Mouse (Mus musculus): ENCODE measurements around the gene Lgals1. TPM values are rescaled to one million over a fixed set of nuclear protein-coding genes. Genes with fewer than 3 reads are reported as not detected.

Lgals1 gene
- polyA plus RNA-seq, 1 experiment: 42.9 TPM

DNA sequence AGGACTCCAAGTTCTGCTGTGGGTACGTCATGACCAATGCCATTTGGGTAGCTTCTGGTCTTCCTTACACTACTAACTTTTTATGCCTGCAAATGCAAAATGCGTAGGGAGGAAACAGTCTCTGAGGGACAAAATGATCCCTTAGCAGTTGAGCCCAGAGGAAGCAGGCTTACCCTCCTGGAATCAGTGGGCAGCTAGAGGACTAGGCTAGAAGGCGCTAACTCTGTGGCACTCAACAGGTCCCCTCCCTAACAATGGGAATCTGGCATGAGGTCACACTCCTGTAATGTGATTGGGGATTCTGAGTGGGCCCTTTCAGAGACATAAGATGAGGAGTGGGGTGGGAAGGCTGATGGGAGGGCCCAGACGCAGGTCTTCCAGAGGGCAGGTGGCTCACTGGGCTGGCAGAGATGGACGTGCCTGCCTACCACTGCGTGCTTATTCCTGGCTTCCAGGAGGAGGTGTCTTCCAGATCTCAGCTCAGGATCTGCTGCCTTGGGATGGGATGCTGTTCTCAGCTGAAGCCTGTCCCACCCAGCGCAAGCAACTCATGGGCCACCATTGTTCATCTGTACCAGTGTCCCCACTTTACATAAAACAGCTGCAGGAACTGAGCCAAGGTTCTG, 4.4 kb downstream of the Lgals1 start:
- Histone ChIP-seq H3K4me1 (ENCODE audit: control insufficient read depth, insufficient read depth, low read length) (peaks cover 5% of the 10 kb centered on the region), H3K4me3 (ENCODE audit: insufficient read depth, low read length) (no peak overlapping the region), H3K27ac (ENCODE audit: insufficient read depth, low read length) (no peak overlapping the region)
- no peak for TF ChIP-seq CTCF (IDR thresholded peaks at IDR 0.05; ENCODE audit: extremely low read depth, insufficient read depth, low read length)
- TF ChIP-seq POLR2A (IDR thresholded peaks at IDR 0.05; ENCODE audit: extremely low read depth, insufficient read depth, low read length): no peak

DNA sequence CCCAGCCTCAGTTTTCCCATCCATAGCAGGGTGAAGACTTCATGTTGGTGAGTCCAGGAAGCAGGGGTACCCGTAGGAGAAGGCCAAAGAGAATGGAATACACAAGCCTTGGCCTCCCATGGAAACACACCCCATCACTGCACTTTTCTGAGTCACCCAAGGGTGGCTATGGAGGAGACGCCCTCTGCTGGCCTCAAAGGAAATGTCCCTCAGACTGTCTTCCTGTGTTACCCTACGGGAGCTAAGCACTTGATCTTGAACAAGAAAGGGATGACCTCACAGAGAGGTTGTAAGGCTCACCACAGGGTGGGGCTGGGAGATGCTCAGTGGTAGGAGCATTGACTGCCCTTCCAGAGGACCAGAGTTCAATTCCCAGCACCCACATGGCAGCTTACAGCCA, 5.1 kb downstream of the Lgals1 start:
- Histone ChIP-seq H3K4me1 (ENCODE audit: control insufficient read depth, insufficient read depth, low read length) (peaks cover 6% of the 10 kb centered on the region), H3K27ac (ENCODE audit: insufficient read depth, low read length) (no peak overlapping the region), H3K4me3 (ENCODE audit: insufficient read depth, low read length) (no peak overlapping the region)
- TF ChIP-seq POLR2A (IDR thresholded peaks at IDR 0.05; ENCODE audit: extremely low read depth, insufficient read depth, low read length) (no peak), CTCF (IDR thresholded peaks at IDR 0.05; ENCODE audit: extremely low read depth, insufficient read depth, low read length) (peak; percentile 58)

DNA sequence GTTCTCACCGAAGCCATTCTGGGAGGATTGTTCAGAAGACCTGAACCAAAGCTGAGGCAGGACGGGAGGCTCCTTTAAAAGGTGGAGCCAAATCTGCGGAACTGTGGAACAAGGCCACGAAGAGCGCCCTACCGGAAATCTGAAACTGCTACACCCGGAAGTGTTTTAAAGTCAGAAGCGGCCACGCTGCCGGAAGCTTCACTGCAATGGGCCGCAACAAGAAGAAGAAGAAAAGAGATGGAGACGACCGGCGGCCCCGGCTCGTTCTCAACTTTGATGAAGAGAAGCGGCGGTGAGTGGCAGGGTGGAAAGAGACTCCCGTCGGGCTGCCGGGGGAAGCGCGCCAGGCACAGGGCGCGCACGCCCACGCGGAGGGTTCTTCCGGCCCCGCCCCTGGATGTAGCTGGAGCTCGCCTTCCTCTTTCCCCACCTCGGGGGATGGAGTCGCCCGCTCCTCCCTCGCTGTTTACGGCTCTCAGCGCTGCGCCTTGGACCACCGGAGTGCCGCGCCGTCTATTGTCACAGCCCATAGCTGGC, 8.3 kb downstream of the Lgals1 start, which contains the start of gene Nol12:
Gene Nol12 (plus strand): TSS at position 150 of the 537 bp plus-strand sequence.
- Histone ChIP-seq H3K4me3 (ENCODE audit: insufficient read depth, low read length) (peak within 1 kb of the TSS; percentile 76), H3K4me1 (ENCODE audit: control insufficient read depth, insufficient read depth, low read length) (peaks cover 1% of the 10 kb centered on the region; the same call in 1 of the 2 replicates), H3K27ac (ENCODE audit: insufficient read depth, low read length) (peak within 1 kb of the TSS; percentile 26; the same call in 1 of the 2 replicates)
- peak; percentile 61; the same call in 1 of the 2 replicates for TF ChIP-seq POLR2A (IDR thresholded peaks at IDR 0.05; ENCODE audit: extremely low read depth, insufficient read depth, low read length)
- TF ChIP-seq CTCF (IDR thresholded peaks at IDR 0.05; ENCODE audit: extremely low read depth, insufficient read depth, low read length): no peak

DNA sequence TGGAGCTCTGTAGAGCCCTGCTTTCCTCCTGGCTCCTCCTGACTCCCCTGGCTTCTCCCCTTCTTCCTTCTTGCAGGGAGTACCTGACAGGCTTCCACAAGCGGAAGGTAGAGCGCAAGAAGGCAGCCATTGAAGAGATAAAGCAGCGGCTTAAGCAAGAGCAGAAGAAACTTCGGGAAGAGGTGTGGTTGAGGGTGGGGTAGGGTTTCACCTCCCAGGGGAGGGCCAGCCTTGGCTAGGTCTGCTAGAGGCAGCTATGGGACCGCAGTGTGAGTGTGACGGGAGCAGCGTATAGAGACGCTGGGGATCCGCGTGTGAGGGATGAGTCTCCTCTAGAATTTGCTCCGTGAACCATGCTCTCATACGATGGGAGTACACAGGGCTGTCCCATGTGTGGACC, 9.9 kb downstream of the Lgals1 start:
- peak overlapping the region; percentile 76; the same call in 1 of the 2 replicates for H3K4me3 ChIP-seq (ENCODE audit: insufficient read depth, low read length)
- no peak overlapping the region for H3K27ac ChIP-seq (ENCODE audit: insufficient read depth, low read length)
- TF ChIP-seq POLR2A (IDR thresholded peaks at IDR 0.05; ENCODE audit: extremely low read depth, insufficient read depth, low read length): no peak
- no peak for TF ChIP-seq CTCF (IDR thresholded peaks at IDR 0.05; ENCODE audit: extremely low read depth, insufficient read depth, low read length)
- peaks cover 1% of the 10 kb centered on the region; the same call in 1 of the 2 replicates for H3K4me1 ChIP-seq (ENCODE audit: control insufficient read depth, insufficient read depth, low read length)

DNA sequence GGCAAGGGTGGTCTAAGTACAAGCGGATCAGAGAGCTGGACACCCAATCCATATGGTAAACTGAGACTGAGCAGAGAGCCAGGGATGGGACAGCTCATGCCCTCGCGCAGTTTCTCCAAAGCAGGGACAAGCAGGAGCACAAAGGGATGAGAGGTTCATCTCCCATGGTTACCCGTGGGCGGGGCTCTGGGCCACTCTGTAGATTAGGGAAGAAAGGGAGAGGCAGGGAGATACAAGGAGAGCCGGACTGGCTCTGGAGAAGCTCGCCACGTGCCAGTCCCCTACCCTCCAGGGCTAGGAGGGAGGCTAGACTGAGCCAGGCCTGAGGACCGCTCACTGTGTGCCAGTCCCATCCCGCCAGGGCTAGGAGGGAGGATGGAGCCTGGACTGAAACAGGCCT, 10.8 kb downstream of the Lgals1 start:
- TF ChIP-seq POLR2A (IDR thresholded peaks at IDR 0.05; ENCODE audit: extremely low read depth, insufficient read depth, low read length) (no peak), CTCF (IDR thresholded peaks at IDR 0.05; ENCODE audit: extremely low read depth, insufficient read depth, low read length) (no peak)
- Histone ChIP-seq H3K4me1 (ENCODE audit: control insufficient read depth, insufficient read depth, low read length) (peaks cover 1% of the 10 kb centered on the region; the same call in 1 of the 2 replicates), H3K4me3 (ENCODE audit: insufficient read depth, low read length) (no peak overlapping the region), H3K27ac (ENCODE audit: insufficient read depth, low read length) (no peak overlapping the region)

DNA sequence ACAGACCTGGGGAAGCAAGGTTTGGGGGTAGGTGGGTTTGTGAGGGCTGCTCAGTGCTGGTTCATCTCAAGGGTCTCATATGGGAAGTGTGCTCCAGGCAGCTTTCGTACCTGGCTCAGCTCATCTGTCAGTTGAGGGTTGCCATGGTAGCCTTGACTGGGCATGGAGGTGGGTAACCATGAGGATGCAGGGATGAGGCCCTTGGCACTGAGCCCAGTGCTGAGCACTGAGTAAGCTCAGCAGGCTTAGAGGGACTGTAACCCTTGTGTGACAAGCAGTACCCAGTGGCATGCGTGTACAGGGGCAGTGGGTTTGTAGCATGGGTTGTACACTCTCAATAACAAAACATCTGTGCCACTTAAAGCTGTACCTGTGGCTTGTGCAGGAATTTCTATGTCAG, 11.4 kb downstream of the Lgals1 start:
- Histone ChIP-seq H3K4me1 (ENCODE audit: control insufficient read depth, insufficient read depth, low read length) (peaks cover 1% of the 10 kb centered on the region; the same call in 1 of the 2 replicates), H3K27ac (ENCODE audit: insufficient read depth, low read length) (no peak overlapping the region), H3K4me3 (ENCODE audit: insufficient read depth, low read length) (no peak overlapping the region)
- no peak for TF ChIP-seq POLR2A (IDR thresholded peaks at IDR 0.05; ENCODE audit: extremely low read depth, insufficient read depth, low read length)
- no peak for TF ChIP-seq CTCF (IDR thresholded peaks at IDR 0.05; ENCODE audit: extremely low read depth, insufficient read depth, low read length)

DNA sequence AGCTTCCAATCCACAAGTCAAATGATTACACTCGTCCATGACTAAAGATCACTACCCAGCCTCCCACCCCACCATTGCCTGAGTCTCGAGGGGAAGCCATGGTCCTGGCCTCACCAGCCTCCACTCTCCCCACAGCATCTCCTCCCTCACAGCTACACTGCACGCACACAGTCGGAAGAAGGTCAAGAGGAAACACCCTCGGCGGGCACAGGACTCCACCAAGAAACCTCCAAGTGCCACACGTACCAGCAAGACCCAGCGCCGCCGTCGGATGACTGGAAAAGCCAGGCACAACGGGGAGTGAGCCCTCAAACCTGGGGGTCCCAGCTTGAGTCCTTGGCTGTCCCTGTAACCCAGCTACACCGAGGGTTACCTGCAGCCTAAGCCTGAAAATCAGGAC, 13.8 kb downstream of the Lgals1 start:
- Histone ChIP-seq H3K27ac (ENCODE audit: insufficient read depth, low read length) (no peak overlapping the region), H3K4me1 (ENCODE audit: control insufficient read depth, insufficient read depth, low read length) (peaks cover 1% of the 10 kb centered on the region; the same call in 1 of the 2 replicates), H3K4me3 (ENCODE audit: insufficient read depth, low read length) (no peak overlapping the region)
- TF ChIP-seq CTCF (IDR thresholded peaks at IDR 0.05; ENCODE audit: extremely low read depth, insufficient read depth, low read length) (no peak), POLR2A (IDR thresholded peaks at IDR 0.05; ENCODE audit: extremely low read depth, insufficient read depth, low read length) (no peak)

DNA sequence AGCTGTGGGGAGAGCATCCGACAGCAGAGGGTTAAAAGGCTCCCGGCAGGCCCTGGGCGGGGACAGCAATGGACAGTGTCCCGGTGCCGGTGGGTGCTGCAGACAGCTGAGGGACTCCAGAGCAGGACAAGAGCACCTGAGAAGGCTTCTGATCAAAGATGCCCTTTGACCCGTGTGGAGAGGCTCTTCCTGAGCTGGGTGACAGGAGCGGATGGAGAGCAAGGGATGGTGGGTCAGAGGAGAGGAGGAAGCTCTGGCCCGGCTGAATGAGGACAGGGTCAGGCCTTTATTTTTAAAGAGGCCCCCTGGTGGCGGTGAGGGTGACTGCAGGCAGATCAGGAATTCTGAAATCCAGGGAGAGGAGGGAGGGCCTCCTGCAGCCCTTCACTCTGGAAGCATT, 16.1 kb downstream of the Lgals1 start:
- TF ChIP-seq POLR2A (IDR thresholded peaks at IDR 0.05; ENCODE audit: extremely low read depth, insufficient read depth, low read length) (no peak), CTCF (IDR thresholded peaks at IDR 0.05; ENCODE audit: extremely low read depth, insufficient read depth, low read length) (peak; percentile 59)
- Histone ChIP-seq H3K4me3 (ENCODE audit: insufficient read depth, low read length) (no peak overlapping the region), H3K27ac (ENCODE audit: insufficient read depth, low read length) (no peak overlapping the region), H3K4me1 (ENCODE audit: control insufficient read depth, insufficient read depth, low read length) (no peaks in the 10 kb centered on the region)

DNA sequence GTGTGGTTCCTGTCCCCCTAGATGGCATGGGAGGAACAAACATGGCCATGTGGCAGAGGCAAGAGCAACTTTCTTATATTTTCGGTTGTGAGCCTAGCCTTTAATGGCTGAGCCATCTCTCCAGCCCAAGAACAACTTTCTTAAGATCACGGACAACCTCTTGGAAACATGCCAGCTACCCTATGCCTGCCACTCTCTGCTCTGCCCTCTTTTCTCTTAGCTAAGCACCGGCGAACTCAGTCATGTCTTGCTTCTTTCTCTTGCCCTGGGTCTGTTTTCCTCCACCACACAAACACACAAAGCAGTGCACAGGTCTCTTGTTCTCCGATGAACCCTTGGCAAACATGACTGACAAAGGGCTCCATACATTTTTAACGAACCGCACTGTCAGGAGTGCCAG, 19.7 kb downstream of the Lgals1 start:
- Histone ChIP-seq H3K4me3 (ENCODE audit: insufficient read depth, low read length) (no peak overlapping the region), H3K4me1 (ENCODE audit: control insufficient read depth, insufficient read depth, low read length) (no peaks in the 10 kb centered on the region), H3K27ac (ENCODE audit: insufficient read depth, low read length) (no peak overlapping the region)
- TF ChIP-seq CTCF (IDR thresholded peaks at IDR 0.05; ENCODE audit: extremely low read depth, insufficient read depth, low read length) (no peak), POLR2A (IDR thresholded peaks at IDR 0.05; ENCODE audit: extremely low read depth, insufficient read depth, low read length) (no peak)

DNA sequence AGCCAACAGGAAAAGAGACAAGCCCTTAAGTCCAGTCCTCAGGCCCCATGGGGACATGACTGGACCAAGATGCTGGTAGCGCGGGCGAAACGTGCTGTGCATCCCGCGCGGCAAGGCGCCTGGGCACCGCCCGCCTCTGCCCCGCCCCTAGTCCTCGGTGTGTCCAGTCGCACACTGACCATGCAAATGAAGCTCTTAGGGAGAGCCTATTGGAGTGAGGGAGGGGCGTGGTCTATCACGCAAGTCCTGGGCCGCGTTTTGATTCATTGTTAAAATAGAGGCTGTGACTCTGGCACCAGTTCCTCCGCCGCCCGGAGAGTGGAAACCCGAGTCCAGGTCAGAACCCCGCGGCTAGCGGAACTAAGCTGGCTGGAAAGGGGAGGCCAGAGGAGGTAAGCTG, 21.1 kb downstream of the Lgals1 start, which contains the start of gene Triobp:
Gene Triobp (plus strand): TSS at position 68 of the 400 bp plus-strand sequence.
- TF ChIP-seq POLR2A (IDR thresholded peaks at IDR 0.05; ENCODE audit: extremely low read depth, insufficient read depth, low read length) (0 out of 2 replicates have a peak, but pooled peaks have one; percentile 13), CTCF (IDR thresholded peaks at IDR 0.05; ENCODE audit: extremely low read depth, insufficient read depth, low read length) (no peak)
- Histone ChIP-seq H3K4me3 (ENCODE audit: insufficient read depth, low read length) (peak within 1 kb of the TSS; percentile 20), H3K4me1 (ENCODE audit: control insufficient read depth, insufficient read depth, low read length) (no peaks in the 10 kb centered on the region), H3K27ac (ENCODE audit: insufficient read depth, low read length) (no peak within 1 kb of the TSS)

Measured in cortical plate, adult 2 months (tissue).